Mouse (Mus musculus) intestine, embryonic 14.5 days (tissue): Measurements from ENCODE around the gene D6Wsu163e. TPM values are rescaled to one million over a fixed set of nuclear protein-coding genes. Genes with fewer than 3 reads are reported as not detected.

Experiments used
- ATAC-seq: fragments of 200-750 bp; cut with Nextera tagmentation; replicated peaks from 2 replicates; pipeline ENCODE4 v1.8.0; 2017; ENCODE audit warnings: low read depth, moderate number of reproducible peaks, moderate TSS enrichment, moderate library complexity; ENCODE audit not compliant: low FRiP score, low TSS enrichment
- DNase-seq: peaks from one replicate; pipeline ENCODE4 v3.0.0-alpha.2; 2018; ENCODE audit warnings: low spot score
- H3K27ac ChIP-seq: fragments of 300-500 bp; sonication (generic); 2 replicates; pipeline ENCODE4 v1.5.1; 2014; ENCODE audit warnings: low read depth, mild to moderate bottlenecking, control low read depth
- H3K27me3 ChIP-seq: fragments of 300-500 bp; sonication (generic); replicated peaks from 2 replicates; pipeline ENCODE4 v1.6.1; 2014; ENCODE audit warnings: low read length, control low read depth; ENCODE audit not compliant: control insufficient read depth, insufficient read depth
- H3K36me3 ChIP-seq: fragments of 300-500 bp; sonication (generic); 2 replicates; pipeline ENCODE4 v1.6.1; 2014; ENCODE audit warnings: low read length, control low read depth; ENCODE audit not compliant: control insufficient read depth, insufficient read depth
- H3K4me1 ChIP-seq: fragments of 300-500 bp; sonication (generic); replicated peaks from 2 replicates; pipeline ENCODE4 v1.6.1; 2014; ENCODE audit warnings: low read length, control low read depth, mixed read lengths; ENCODE audit not compliant: control insufficient read depth, insufficient read depth
- H3K4me2 ChIP-seq: fragments of 300-500 bp; sonication (generic); 2 replicates; pipeline ENCODE4 v1.6.1; 2014; ENCODE audit warnings: low read length
- H3K4me3 ChIP-seq: fragments of 300-500 bp; sonication (generic); 2 replicates; pipeline ENCODE4 v1.5.1; 2014; ENCODE audit warnings: low read depth, low read length, control low read depth, mixed read lengths
- H3K9ac ChIP-seq: fragments of 300-500 bp; sonication (generic); 2 replicates; pipeline ENCODE4 v1.6.1; 2014; ENCODE audit warnings: mild to moderate bottlenecking, low read length
- H3K9me3 ChIP-seq: fragments of 300-500 bp; sonication (generic); 2 replicates; pipeline ENCODE4 v1.6.1; 2016; ENCODE audit warnings: low read length, control low read depth; ENCODE audit not compliant: control insufficient read depth
- WGBS: fragments of 180-500 bp; shearing (Covaris S2); extraction: QIAGEN DNeasy Blood & Tissue Kit; methylation state at CpG from one replicate; pipeline ENCODE4 v1.1.7; 2014; 5-methylcytosine and 5-hydroxymethylcytosine counted together
- polyA plus RNA-seq: library from polyadenylated mRNA; unstranded; fragments of >200 nt; fragmentation: Nextera tagmentation; extraction: Ambion mirVana; gene quantifications from 2 replicates; pipeline ENCODE4 v1.2.1, GENCODE M21; 2014

D6Wsu163e gene
- polyA plus RNA-seq, 1 experiment from 2014 or later = 15.1 TPM

GRCm38 (mm10) chr6:127014906-127015770 lies 75.4 kb downstream of the D6Wsu163e start, which contains the start of gene Fgf6:
Gene Fgf6, plus strand, starts transcription at chr6:127015586.
- Histone ChIP-seq H3K27ac (no peak within 1 kb of the TSS), H3K4me1 (no peaks in the 10 kb centered on the region), H3K4me2 (no peak within 1 kb of the TSS), H3K9ac (no peak within 1 kb of the TSS), H3K36me3 (no peaks in the 10 kb centered on the region), H3K9me3 (no peaks in the 10 kb centered on the region), H3K4me3 (no peak within 1 kb of the TSS), H3K27me3 (peaks cover 15% of the 10 kb centered on the region)
- ATAC-seq = no peak
- no peak for DNase-seq
- 77% methylated on average over 26 of the region's 26 CpGs for WGBS

- Histone ChIP-seq H3K27ac (no peak overlapping the region), H3K4me1 (no peaks in the 10 kb centered on the region), H3K4me3 (no peak overlapping the region), H3K9me3 (no peaks in the 10 kb centered on the region), H3K27me3 (peaks cover 36% of the 10 kb centered on the region), H3K9ac (no peak overlapping the region), H3K4me2 (no peak overlapping the region), H3K36me3 (no peaks in the 10 kb centered on the region)
- DNase-seq (no peak), ATAC-seq (no peak)
- 3% methylated on average over 6 of the region's 6 CpGs for WGBS
Measured at GRCm38 (mm10) chr6:127019254-127019653, 79.5 kb downstream of the D6Wsu163e start.

- no peak for DNase-seq
- 11% methylated on average over 13 of the region's 13 CpGs for WGBS
- no peak overlapping the region for H3K27ac ChIP-seq
Measured at GRCm38 (mm10) chr6:127020431-127020830, 80.7 kb downstream of the D6Wsu163e start.

GRCm38 (mm10) chr6:127024836-127025235 lies 85.1 kb downstream of the D6Wsu163e start:
- Histone ChIP-seq H3K27me3 (peaks cover 23% of the 10 kb centered on the region), H3K4me1 (no peaks in the 10 kb centered on the region), H3K9me3 (no peaks in the 10 kb centered on the region), H3K9ac (no peak overlapping the region), H3K36me3 (no peaks in the 10 kb centered on the region), H3K4me2 (no peak overlapping the region), H3K4me3 (no peak overlapping the region), H3K27ac (no peak overlapping the region)
- WGBS = 75% methylated on average over 7 of the region's 7 CpGs
- DNase-seq (no peak), ATAC-seq (no peak)

More at GRCm38 (mm10) chr6:127020431-127020830, 80.7 kb downstream of the D6Wsu163e start:
- Histone ChIP-seq H3K36me3 (no peaks in the 10 kb centered on the region), H3K4me1 (no peaks in the 10 kb centered on the region), H3K9me3 (no peaks in the 10 kb centered on the region), H3K27me3 (peaks cover 32% of the 10 kb centered on the region), H3K9ac (no peak overlapping the region), H3K4me2 (no peak overlapping the region), H3K4me3 (no peak overlapping the region)
- ATAC-seq = no peak

Other genes starting within 250 kb of the D6Wsu163e start
- gene Kcna6, start 199.3 kb upstream of the D6Wsu163e start, polyA plus RNA-seq = 2.6 and 2.7 TPM in 2 replicates
- 212 and 219 TPM in 2 replicates for gene Ndufa9, start 90.8 kb upstream of the D6Wsu163e start, polyA plus RNA-seq
- gene Akap3, start 86.9 kb upstream of the D6Wsu163e start, polyA plus RNA-seq = 0.08 TPM in 1 of 2 replicates, not detected in the other
- not detected in 2 replicates for gene Dyrk4, start 18.1 kb upstream of the D6Wsu163e start, polyA plus RNA-seq
- 62.8 and 68.1 TPM in 2 replicates for gene Rad51ap1, start 375 bp upstream of the D6Wsu163e start, polyA plus RNA-seq
- gene Fgf6, start 75.6 kb downstream of the D6Wsu163e start, polyA plus RNA-seq = 0.04 TPM in 1 of 2 replicates, not detected in the other
- not detected in 2 replicates for gene Fgf23, start 132.9 kb downstream of the D6Wsu163e start, polyA plus RNA-seq
- 4.4 and 5.3 TPM in 2 replicates for gene Tigar, start 169.6 kb downstream of the D6Wsu163e start, polyA plus RNA-seq
- 1,100 and 1,123 TPM in 2 replicates for gene Ccnd2, start 212.2 kb downstream of the D6Wsu163e start, polyA plus RNA-seq